Mouse (Mus musculus): Measurements from ENCODE around the gene Sumo3. TPM values are rescaled to one million over a fixed set of nuclear protein-coding genes. Genes with fewer than 3 reads are reported as not detected.

Sumo3 gene
- polyA plus RNA-seq, 1 experiment from 2014 or later: 288 TPM

- Histone ChIP-seq H3K27ac (no peak overlapping the region), H3K4me2 (replicated peaks) (no peak overlapping the region)
- WGBS: 63% methylated on average over 10 of the region's 10 CpGs
These were observed 25.6 kb upstream of the Sumo3 start for GRCm38 (mm10) chr10:77580027-77580920.

DNA sequence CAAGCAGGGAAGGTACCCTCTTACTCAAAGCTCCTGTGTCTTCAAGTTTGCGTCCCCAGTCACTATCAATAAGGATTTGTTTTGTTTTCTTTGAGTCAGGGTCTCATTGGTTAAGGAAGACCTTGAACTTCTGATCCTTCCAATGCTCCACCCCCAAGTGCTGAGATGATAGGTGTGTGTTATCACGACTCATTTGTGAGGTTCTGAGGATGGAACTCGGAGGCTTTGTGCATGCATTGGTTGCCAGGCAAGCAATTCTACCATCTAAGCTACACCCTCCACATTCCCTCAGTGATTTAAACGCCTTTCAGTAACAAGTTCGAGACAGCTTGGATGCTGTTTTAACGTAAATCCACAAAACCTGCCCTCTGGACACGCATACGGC lies 24.9 kb upstream of the Sumo3 start:
- H3K4me1 ChIP-seq: peaks cover 26% of the 10 kb centered on the region
- whole genome bisulfite sequencing: 9% methylated on average over 8 of the region's 8 CpGs
- peak; percentile 19 for ATAC-seq (ENCODE audit: low FRiP score, low read depth)

More at GRCm38 (mm10) chr10:77580027-77580920, 25.6 kb upstream of the Sumo3 start:
- no peak for ATAC-seq (ENCODE audit: low FRiP score, low read depth)
- Histone ChIP-seq H3K27me3 (replicated peaks) (no peaks in the 10 kb centered on the region), H3K4me3 (no peak overlapping the region), H3K9ac (no peak overlapping the region), H3K9me3 (no peaks in the 10 kb centered on the region), H3K36me3 (no peaks in the 10 kb centered on the region), H3K4me1 (peaks cover 26% of the 10 kb centered on the region)

DNA sequence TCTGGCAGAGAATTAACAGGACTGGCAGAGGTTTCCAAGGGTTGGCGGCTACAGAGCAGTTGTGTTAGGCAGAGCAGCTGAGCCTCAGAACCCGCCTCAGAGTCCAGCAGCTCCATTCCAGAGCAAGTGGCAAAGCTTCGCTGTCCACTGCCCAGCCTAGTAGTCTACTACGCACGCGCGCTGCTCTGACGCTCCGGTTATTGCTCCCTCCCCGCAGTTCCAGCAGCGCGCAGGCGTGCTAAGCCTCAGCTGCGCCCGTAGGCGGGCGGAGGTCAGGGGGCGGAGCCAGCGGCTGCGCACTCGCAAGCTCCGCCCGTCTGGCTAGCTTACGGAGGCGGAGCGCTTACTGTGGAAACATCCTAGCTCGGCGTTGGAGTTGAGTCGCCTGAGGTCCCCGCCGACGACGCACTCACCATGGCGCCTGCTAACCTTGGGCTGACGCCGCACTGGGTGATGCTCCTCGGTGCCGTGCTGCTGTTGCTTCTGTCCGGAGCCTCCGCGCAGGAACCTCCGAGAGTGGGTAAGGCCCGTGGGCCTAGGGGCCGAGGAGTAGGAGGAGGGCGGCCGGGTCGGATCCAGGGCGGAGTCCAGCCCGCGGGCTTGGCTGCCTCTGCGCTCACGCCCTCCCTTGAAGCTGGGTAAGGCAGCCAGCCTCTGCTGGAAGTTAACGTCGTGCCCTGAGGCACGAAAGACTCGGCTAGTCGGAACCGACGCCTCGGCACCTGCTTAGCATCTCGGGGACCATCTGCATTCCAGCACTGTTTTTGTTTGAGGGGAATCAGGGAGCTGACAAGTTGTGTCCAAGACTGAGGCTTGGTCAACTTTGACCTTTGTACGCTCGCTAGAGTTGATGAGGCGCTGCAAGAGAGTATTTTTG lies 24.3 kb upstream of the Sumo3 start, which contains the start of gene Pttg1ip:
Pttg1ip (plus strand) TSS at position 313 of the 877 bp plus-strand sequence.
- H3K4me2 ChIP-seq (replicated peaks): peak within 1 kb of the TSS; percentile 85
- H3K4me1 ChIP-seq: peaks cover 26% of the 10 kb centered on the region
- H3K36me3 ChIP-seq: no peaks in the 10 kb centered on the region
- H3K9me3 ChIP-seq: no peaks in the 10 kb centered on the region
- H3K9ac ChIP-seq: peak within 1 kb of the TSS; percentile 86
- WGBS: under 1% methylated on average over 64 of the region's 64 CpGs
- peak within 1 kb of the TSS; percentile 74 for H3K4me3 ChIP-seq
- H3K27me3 ChIP-seq (replicated peaks): no peaks in the 10 kb centered on the region
- ATAC-seq (ENCODE audit: low FRiP score, low read depth): peak; percentile 98
- peak within 1 kb of the TSS; percentile 84 for H3K27ac ChIP-seq

More for the DNA sequence above, 24.9 kb upstream of the Sumo3 start:
- Histone ChIP-seq H3K9me3 (no peaks in the 10 kb centered on the region), H3K9ac (peak overlapping the region; percentile 86), H3K27me3 (replicated peaks) (no peaks in the 10 kb centered on the region), H3K4me2 (replicated peaks) (peak overlapping the region; percentile 85), H3K36me3 (no peaks in the 10 kb centered on the region), H3K4me3 (peak overlapping the region; percentile 74), H3K27ac (peak overlapping the region; percentile 53; the same call in 1 of the 2 replicates)

GRCm38 (mm10) chr10:77582285-77582618 lies 23.6 kb upstream of the Sumo3 start:
- H3K4me1 ChIP-seq: peaks cover 26% of the 10 kb centered on the region
- H3K27me3 ChIP-seq (replicated peaks): no peaks in the 10 kb centered on the region
- H3K9me3 ChIP-seq: no peaks in the 10 kb centered on the region
- H3K9ac ChIP-seq: peak overlapping the region; percentile 86
- H3K36me3 ChIP-seq: peaks cover 1% of the 10 kb centered on the region
- ATAC-seq (ENCODE audit: low FRiP score, low read depth): peak; percentile 48
- peak overlapping the region; percentile 74 for H3K4me3 ChIP-seq
- 9% methylated on average over 8 of the region's 8 CpGs for WGBS
- peak overlapping the region; percentile 85 for H3K4me2 ChIP-seq (replicated peaks)
- H3K27ac ChIP-seq: no peak overlapping the region

GRCm38 (mm10) chr10:77583795-77584422 lies 22.0 kb upstream of the Sumo3 start:
- WGBS: 81% methylated on average over 10 of the region's 10 CpGs
- no peaks in the 10 kb centered on the region for H3K27me3 ChIP-seq (replicated peaks)
- no peak overlapping the region for H3K27ac ChIP-seq
- H3K36me3 ChIP-seq: peaks cover 12% of the 10 kb centered on the region
- H3K9ac ChIP-seq: no peak overlapping the region
- no peak overlapping the region for H3K4me2 ChIP-seq (replicated peaks)
- ATAC-seq (ENCODE audit: low FRiP score, low read depth): no peak
- no peaks in the 10 kb centered on the region for H3K9me3 ChIP-seq
- H3K4me1 ChIP-seq: peaks cover 29% of the 10 kb centered on the region
- H3K4me3 ChIP-seq: no peak overlapping the region

DNA sequence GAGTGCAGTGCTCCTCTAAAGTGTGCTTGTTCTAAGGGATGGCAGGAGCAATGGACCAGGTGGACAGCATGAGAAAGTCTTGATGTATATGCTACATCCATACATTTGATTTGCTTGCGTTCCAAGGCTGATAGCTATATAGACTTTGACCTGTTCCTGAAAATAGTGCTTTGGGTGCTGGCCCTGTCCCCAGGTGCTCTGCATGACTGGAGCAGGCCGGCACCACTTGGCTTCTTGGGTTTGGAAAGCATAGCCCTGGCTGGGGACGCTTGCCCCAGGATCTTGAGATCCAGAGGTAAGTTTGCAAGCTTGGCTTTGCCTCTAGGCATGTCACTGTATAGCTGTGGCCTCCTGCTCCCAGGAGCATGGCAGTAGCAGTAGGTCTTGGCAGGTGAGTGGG lies 19.3 kb upstream of the Sumo3 start:
- Histone ChIP-seq H3K36me3 (peaks cover 34% of the 10 kb centered on the region), H3K9me3 (no peaks in the 10 kb centered on the region), H3K27ac (no peak overlapping the region), H3K4me2 (replicated peaks) (no peak overlapping the region), H3K27me3 (replicated peaks) (no peaks in the 10 kb centered on the region), H3K9ac (no peak overlapping the region), H3K4me1 (peaks cover 32% of the 10 kb centered on the region), H3K4me3 (no peak overlapping the region)
- WGBS: 93% methylated on average over 3 of the region's 3 CpGs
- no peak for ATAC-seq (ENCODE audit: low FRiP score, low read depth)

DNA sequence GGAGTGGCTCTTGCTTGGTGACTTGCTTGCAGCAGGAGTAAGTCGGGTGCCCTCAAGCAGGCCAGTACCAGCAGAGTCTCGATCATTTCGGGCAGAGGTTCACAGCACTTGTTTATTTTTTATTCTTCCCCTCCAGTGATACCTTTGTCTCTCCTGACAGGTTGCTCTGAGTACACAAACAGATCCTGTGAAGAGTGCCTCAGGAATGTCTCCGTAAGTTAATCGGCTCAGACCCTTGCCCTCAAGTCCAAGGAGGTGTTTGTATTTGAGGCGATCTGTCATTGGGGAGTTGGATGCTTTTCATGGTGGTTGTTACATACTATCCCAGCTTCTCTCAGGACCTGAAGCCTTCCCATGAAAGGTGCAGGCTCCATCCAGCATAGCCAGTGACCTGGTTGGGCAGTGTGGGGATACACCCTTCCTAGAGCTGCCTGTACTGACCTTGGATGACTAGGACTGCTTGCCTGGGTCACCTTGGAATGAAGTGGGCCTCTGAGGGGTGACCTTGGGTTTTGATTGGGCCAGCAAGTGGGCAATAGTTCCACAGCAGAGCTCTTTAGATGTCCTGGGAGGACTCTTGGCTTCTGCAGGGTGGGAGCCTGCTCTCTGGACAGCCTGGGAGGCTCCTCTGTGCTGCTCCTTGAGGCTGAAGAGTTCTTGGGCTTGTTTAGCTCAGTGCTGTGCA lies 18.7 kb upstream of the Sumo3 start:
- Histone ChIP-seq H3K27me3 (replicated peaks) (no peaks in the 10 kb centered on the region), H3K36me3 (peaks cover 39% of the 10 kb centered on the region), H3K4me1 (peaks cover 30% of the 10 kb centered on the region), H3K9ac (no peak overlapping the region), H3K4me2 (replicated peaks) (no peak overlapping the region), H3K9me3 (no peaks in the 10 kb centered on the region), H3K4me3 (no peak overlapping the region), H3K27ac (no peak overlapping the region)
- WGBS: 93% methylated on average over 6 of the region's 6 CpGs
- ATAC-seq (ENCODE audit: low FRiP score, low read depth): no peak

- Histone ChIP-seq H3K4me2 (replicated peaks) (no peak overlapping the region), H3K9ac (no peak overlapping the region), H3K27me3 (replicated peaks) (no peaks in the 10 kb centered on the region), H3K9me3 (no peaks in the 10 kb centered on the region), H3K4me1 (peaks cover 22% of the 10 kb centered on the region), H3K27ac (no peak overlapping the region), H3K36me3 (peaks cover 43% of the 10 kb centered on the region), H3K4me3 (no peak overlapping the region)
- ATAC-seq (ENCODE audit: low FRiP score, low read depth): no peak
- WGBS: 86% methylated on average over 2 of the region's 2 CpGs
These were observed 17.9 kb upstream of the Sumo3 start for GRCm38 (mm10) chr10:77588036-77588435.

- H3K4me3 ChIP-seq: no peak overlapping the region
- no peak overlapping the region for H3K9ac ChIP-seq
- no peak overlapping the region for H3K4me2 ChIP-seq (replicated peaks)
- H3K36me3 ChIP-seq: peaks cover 54% of the 10 kb centered on the region
- no peak for ATAC-seq (ENCODE audit: low FRiP score, low read depth)
- no peaks in the 10 kb centered on the region for H3K27me3 ChIP-seq (replicated peaks)
- H3K4me1 ChIP-seq: peaks cover 13% of the 10 kb centered on the region
- no peak overlapping the region for H3K27ac ChIP-seq
- no peaks in the 10 kb centered on the region for H3K9me3 ChIP-seq
- WGBS: 69% methylated on average over 7 of the region's 7 CpGs
These were observed 16.8 kb upstream of the Sumo3 start for GRCm38 (mm10) chr10:77589117-77589516.

DNA sequence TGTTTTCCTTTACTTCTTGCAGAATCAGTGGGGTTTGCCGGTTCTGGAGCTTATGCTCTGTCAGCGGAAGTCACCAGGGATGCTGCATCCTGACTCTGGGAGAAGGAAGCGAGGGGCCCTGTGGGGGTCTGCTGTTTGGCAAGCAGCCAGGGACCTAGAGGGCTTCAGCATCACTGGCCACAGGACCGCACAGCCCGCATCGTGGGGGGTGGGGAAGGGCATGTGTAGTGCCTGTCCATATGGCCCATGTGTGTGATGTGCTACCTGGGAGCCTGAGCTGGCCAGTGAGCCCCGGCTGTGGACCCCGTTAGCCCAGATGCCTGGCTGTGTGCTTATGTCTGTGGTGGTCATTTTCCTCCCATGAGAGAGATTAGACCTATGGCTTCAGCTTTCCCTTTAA lies 16.1 kb upstream of the Sumo3 start:
- Histone ChIP-seq H3K4me3 (no peak overlapping the region), H3K4me1 (peaks cover 13% of the 10 kb centered on the region), H3K4me2 (replicated peaks) (no peak overlapping the region), H3K9me3 (no peaks in the 10 kb centered on the region), H3K36me3 (peaks cover 60% of the 10 kb centered on the region), H3K9ac (no peak overlapping the region), H3K27ac (no peak overlapping the region), H3K27me3 (replicated peaks) (no peaks in the 10 kb centered on the region)
- no peak for ATAC-seq (ENCODE audit: low FRiP score, low read depth)
- WGBS: 85% methylated on average over 8 of the region's 8 CpGs

- Histone ChIP-seq H3K4me3 (no peak overlapping the region), H3K4me2 (replicated peaks) (no peak overlapping the region), H3K9ac (no peak overlapping the region), H3K27ac (no peak overlapping the region), H3K27me3 (replicated peaks) (no peaks in the 10 kb centered on the region), H3K36me3 (peaks cover 71% of the 10 kb centered on the region), H3K9me3 (no peaks in the 10 kb centered on the region), H3K4me1 (peaks cover 13% of the 10 kb centered on the region)
- 44% methylated on average over 6 of the region's 6 CpGs for WGBS
- peak; percentile 29; the same call in 1 of the 2 replicates for ATAC-seq (ENCODE audit: low FRiP score, low read depth)
These were observed 15.1 kb upstream of the Sumo3 start for GRCm38 (mm10) chr10:77590812-77591211.

All from neural tube, embryonic 12.5 days (tissue).